Mouse (Mus musculus): ENCODE data around the gene Actc1. TPM values are rescaled to one million over a fixed set of nuclear protein-coding genes. Genes with fewer than 3 reads are reported as not detected.

The Actc1 gene
- total and polyA plus RNA-seq, 3 experiments = not detected

GRCm38 (mm10) chr2:114051111-114051870 lies 2.1 kb downstream of the Actc1 start:
- Histone ChIP-seq H3K4me2 (ENCODE audit: insufficient read depth, low read depth, poor library complexity, severe bottlenecking) (no peak overlapping the region), H3K36me3 (replicated peaks in 1 of 2; ENCODE audit: control insufficient read depth in 1 of 2, insufficient read depth in 1 of 2, low read length in 1 of 2) (no peaks in the 10 kb centered on the region), H3K27me3 (replicated peaks) (no peaks in the 10 kb centered on the region), H3K9me3 (replicated peaks; ENCODE audit: low read length) (no peaks in the 10 kb centered on the region), H3K9ac (ENCODE audit: insufficient read depth, low read depth) (no peak overlapping the region), H3K79me2 (replicated peaks; ENCODE audit: control insufficient read depth, extremely low read depth, insufficient read depth, poor library complexity, severe bottlenecking) (no peaks in the 10 kb centered on the region), H3K4me3 (replicated peaks in 1 of 3; ENCODE audit: low read depth in 2 of 3, low read length in 2 of 3, poor library complexity in 1 of 3) (no peak overlapping the region), H3K27ac (ENCODE audit: insufficient read depth, low read depth) (no peak overlapping the region), H3K4me1 (ENCODE audit: control insufficient read depth in 1 of 2, insufficient read depth in 2 of 2) (0 out of 4 replicates have a peak, but pooled peaks cover 0 to 2% of the 10 kb centered on the region in 2 experiments)
- in situ Hi-C loops (cut with MboI; ENCODE audit: low pct_ligation_motif_present, low pct_unique_long_range_greater_than_20kb, low sequenced_read_pairs) (loop anchor here (25.0 kb wide), 1 partner anchor 164 kb away; no protein-coding TSS in a partner anchor), dilution Hi-C loops (cut with MboI; ENCODE audit: extremely low pct_ligation_motif_present, extremely low pct_unique_long_range_greater_than_20kb, low sequenced_read_pairs) (no loop called here)
- DNase-seq (ENCODE audit: extremely low read depth) = no peak
- no peak for TF ChIP-seq IRF4 (IDR thresholded peaks at IDR 0.05; ENCODE audit: low read depth, low read length)
- TF ChIP-seq GABPA (IDR thresholded peaks at IDR 0.05; ENCODE audit: insufficient replicate concordance, low read depth, low read length) = no peak
- TF ChIP-seq BHLHE40 (IDR thresholded peaks at IDR 0.05; ENCODE audit: low read depth, low read length) = no peak
- no peak for TF ChIP-seq MAFK (IDR thresholded peaks at IDR 0.05; ENCODE audit: insufficient replicate concordance, low read length)
- no peak for TF ChIP-seq CHD1 (IDR thresholded peaks at IDR 0.05; ENCODE audit: low read depth, low read length)
- TF ChIP-seq USF2 (conservative IDR thresholded peaks at IDR 0.05; ENCODE audit: low read depth, low read length) = no peak
- no peak for TF ChIP-seq JUN (IDR thresholded peaks at IDR 0.05; ENCODE audit: insufficient read depth, low read depth, low read length)
- no peak for TF ChIP-seq NELFE (IDR thresholded peaks at IDR 0.05; ENCODE audit: low read depth, low read length)
- no peak for TF ChIP-seq ZNF384 (IDR thresholded peaks at IDR 0.05; ENCODE audit: low read depth, low read length)
- no peak for TF ChIP-seq MXI1 (IDR thresholded peaks at IDR 0.05; ENCODE audit: low read depth, low read length)
- no peak for TF ChIP-seq MAZ (IDR thresholded peaks at IDR 0.05; ENCODE audit: low read depth, low read length)
- no peak for TF ChIP-seq CHD2 (IDR thresholded peaks at IDR 0.05; ENCODE audit: low read length)
- TF ChIP-seq UBTF (IDR thresholded peaks at IDR 0.05; ENCODE audit: low read depth, low read length) = no peak
- no peak for TF ChIP-seq MYC (IDR thresholded peaks at IDR 0.05; ENCODE audit: low read depth, low read length)
- no peak for TF ChIP-seq E2F4 (IDR thresholded peaks at IDR 0.05; ENCODE audit: insufficient replicate concordance, low read depth, low read length)
- TF ChIP-seq RAD21 (IDR thresholded peaks at IDR 0.05; ENCODE audit: low read depth, low read length) = no peak

DNA sequence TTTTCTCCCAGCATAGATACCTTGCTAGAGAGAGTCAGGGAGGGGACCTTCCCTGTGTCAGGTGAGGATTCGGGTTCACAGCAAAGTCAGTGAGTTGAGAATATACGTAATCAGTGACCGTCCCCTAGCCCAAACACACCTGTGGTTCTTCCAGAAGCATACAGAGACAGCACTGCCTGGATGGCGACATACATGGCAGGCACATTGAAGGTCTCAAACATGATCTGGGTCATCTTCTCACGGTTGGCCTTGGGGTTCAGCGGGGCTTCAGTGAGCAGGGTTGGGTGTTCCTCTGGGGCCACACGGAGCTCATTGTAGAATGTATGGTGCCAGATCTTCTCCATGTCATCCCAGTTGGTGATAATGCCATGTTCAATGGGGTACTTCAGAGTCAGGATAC lies 3.2 kb downstream of the Actc1 start:
- no peak for DNase-seq (ENCODE audit: extremely low read depth)
- H3K27me3 ChIP-seq (replicated peaks) = no peaks in the 10 kb centered on the region
- H3K79me2 ChIP-seq (replicated peaks; ENCODE audit: control insufficient read depth, extremely low read depth, insufficient read depth, poor library complexity, severe bottlenecking) = no peaks in the 10 kb centered on the region
- H3K4me1 ChIP-seq (ENCODE audit: control insufficient read depth in 1 of 2, insufficient read depth in 2 of 2) = 0 out of 4 replicates have a peak, but pooled peaks cover 0 to 2% of the 10 kb centered on the region in 2 experiments
- dilution Hi-C loops (cut with MboI; ENCODE audit: extremely low pct_ligation_motif_present, extremely low pct_unique_long_range_greater_than_20kb, low sequenced_read_pairs) (no loop called here), in situ Hi-C loops (cut with MboI; ENCODE audit: low pct_ligation_motif_present, low pct_unique_long_range_greater_than_20kb, low sequenced_read_pairs) (loop anchor here (25.0 kb wide), 1 partner anchor 163 kb away; no protein-coding TSS in a partner anchor)
- H3K9me3 ChIP-seq (replicated peaks; ENCODE audit: low read length) = no peaks in the 10 kb centered on the region
- H3K36me3 ChIP-seq (replicated peaks in 1 of 2; ENCODE audit: control insufficient read depth in 1 of 2, insufficient read depth in 1 of 2, low read length in 1 of 2) = no peaks in the 10 kb centered on the region
- TF ChIP-seq ZNF384 (IDR thresholded peaks at IDR 0.05; ENCODE audit: low read depth, low read length) = no peak
- no peak for TF ChIP-seq BHLHE40 (IDR thresholded peaks at IDR 0.05; ENCODE audit: low read depth, low read length)
- TF ChIP-seq MAX (IDR thresholded peaks at IDR 0.05; ENCODE audit: low read length) = no peak
- TF ChIP-seq CTCF (conservative IDR thresholded peaks at IDR 0.05 in 1 of 2, IDR thresholded peaks at IDR 0.05 in 1 of 2; ENCODE audit: low read depth in 2 of 2, low read length in 2 of 2) = no peak
- no peak for TF ChIP-seq SIN3A (IDR thresholded peaks at IDR 0.05; ENCODE audit: low read length)
- TF ChIP-seq USF1 (IDR thresholded peaks at IDR 0.05; ENCODE audit: low read depth, low read length) = no peak
- TF ChIP-seq MEF2A (IDR thresholded peaks at IDR 0.05; ENCODE audit: borderline replicate concordance, low read depth, low read length) = no peak
- no peak for TF ChIP-seq CHD2 (IDR thresholded peaks at IDR 0.05; ENCODE audit: low read length)
- TF ChIP-seq EP300 (IDR thresholded peaks at IDR 0.05; ENCODE audit: low read length) = no peak
- no peak for TF ChIP-seq MAFK (IDR thresholded peaks at IDR 0.05; ENCODE audit: insufficient replicate concordance, low read length)
- no peak for TF ChIP-seq HCFC1 (IDR thresholded peaks at IDR 0.05; ENCODE audit: low read depth, low read length)
- no peak for TF ChIP-seq IRF4 (IDR thresholded peaks at IDR 0.05; ENCODE audit: low read depth, low read length)
- TF ChIP-seq NRF1 (IDR thresholded peaks at IDR 0.05; ENCODE audit: low read depth, low read length) = no peak
- no peak for TF ChIP-seq POLR2A (IDR thresholded peaks at IDR 0.05; ENCODE audit: low read depth, low read length)
- TF ChIP-seq ZMIZ1 (IDR thresholded peaks at IDR 0.05; ENCODE audit: low read depth, low read length) = no peak
- no peak for TF ChIP-seq KAT2A (IDR thresholded peaks at IDR 0.05; ENCODE audit: insufficient replicate concordance, low read length)
- H3K9ac ChIP-seq (ENCODE audit: insufficient read depth, low read depth) = no peak overlapping the region
- no peak overlapping the region for H3K27ac ChIP-seq (ENCODE audit: insufficient read depth, low read depth)
- H3K4me3 ChIP-seq (replicated peaks in 1 of 3; ENCODE audit: low read depth in 2 of 3, low read length in 2 of 3, poor library complexity in 1 of 3) = no peak overlapping the region
- H3K4me2 ChIP-seq (ENCODE audit: insufficient read depth, low read depth, poor library complexity, severe bottlenecking) = no peak overlapping the region

Measured in CH12.LX (cell line).